Mouse (Mus musculus) MEL-GATA-1-ER (cell line): ENCODE results near the gene Pik3r6.

ENCODE experiments used
- DNase-seq: peaks from one replicate; pipeline ENCODE4 v3.0.0-alpha.2; 2012; ENCODE audit warnings: low read depth; ENCODE audit errors: extremely low read depth

Gene Pik3r6

GRCm38 (mm10) chr11:68487720-68488119, 15.1 kb upstream of the Pik3r6 start:
- no peak for DNase-seq

- DNase-seq = no peak
These were observed 14.5 kb upstream of the Pik3r6 start for GRCm38 (mm10) chr11:68488256-68488824.

GRCm38 (mm10) chr11:68489236-68489635, 13.6 kb upstream of the Pik3r6 start:
- DNase-seq = no peak

GRCm38 (mm10) chr11:68492592-68492991, 10.2 kb upstream of the Pik3r6 start:
- no peak for DNase-seq

GRCm38 (mm10) chr11:68493760-68494159, 9.1 kb upstream of the Pik3r6 start:
- DNase-seq = peak; percentile 52

GRCm38 (mm10) chr11:68497081-68497480, 5.7 kb upstream of the Pik3r6 start:
- DNase-seq = no peak

GRCm38 (mm10) chr11:68498517-68498916, 4.3 kb upstream of the Pik3r6 start:
- no peak for DNase-seq

GRCm38 (mm10) chr11:68498999-68499699, 3.7 kb upstream of the Pik3r6 start:
- peak; percentile 71 for DNase-seq

- DNase-seq = no peak
These were observed 1.9 kb upstream of the Pik3r6 start for GRCm38 (mm10) chr11:68500949-68501350.

- DNase-seq = no peak
These were observed 411 bp upstream of the Pik3r6 start for GRCm38 (mm10) chr11:68502408-68502807.

GRCm38 (mm10) chr11:68504913-68505312, 2.1 kb downstream of the Pik3r6 start:
- no peak for DNase-seq

GRCm38 (mm10) chr11:68507246-68507645, 4.4 kb downstream of the Pik3r6 start:
- no peak for DNase-seq

- DNase-seq = no peak
These were observed 5.8 kb downstream of the Pik3r6 start for GRCm38 (mm10) chr11:68508619-68509018.

- DNase-seq = no peak
These were observed 6.4 kb downstream of the Pik3r6 start for GRCm38 (mm10) chr11:68509194-68509593.

- DNase-seq = no peak
These were observed 11.2 kb downstream of the Pik3r6 start for GRCm38 (mm10) chr11:68513969-68514368.

GRCm38 (mm10) chr11:68519362-68519761, 16.5 kb downstream of the Pik3r6 start:
- no peak for DNase-seq

- DNase-seq = peak; percentile 70
These were observed 17.0 kb downstream of the Pik3r6 start for GRCm38 (mm10) chr11:68519815-68520214.

- DNase-seq = no peak
These were observed 17.6 kb downstream of the Pik3r6 start for GRCm38 (mm10) chr11:68520439-68520838.

GRCm38 (mm10) chr11:68521352-68521751, 18.5 kb downstream of the Pik3r6 start:
- peak; percentile 82 for DNase-seq

GRCm38 (mm10) chr11:68526441-68526840, 23.6 kb downstream of the Pik3r6 start:
- DNase-seq = no peak

- DNase-seq = no peak
These were observed 28.4 kb downstream of the Pik3r6 start for GRCm38 (mm10) chr11:68531066-68531806.

- DNase-seq = no peak
These were observed 29.2 kb downstream of the Pik3r6 start for GRCm38 (mm10) chr11:68531941-68532535.
